Mouse (Mus musculus): ENCODE measurements around the gene Dab1. TPM values are rescaled to one million over a fixed set of nuclear protein-coding genes. Genes with fewer than 3 reads are reported as not detected.

The Dab1 gene
- polyA plus RNA-seq, 1 experiment from 2014 or later = 106 TPM

DNA sequence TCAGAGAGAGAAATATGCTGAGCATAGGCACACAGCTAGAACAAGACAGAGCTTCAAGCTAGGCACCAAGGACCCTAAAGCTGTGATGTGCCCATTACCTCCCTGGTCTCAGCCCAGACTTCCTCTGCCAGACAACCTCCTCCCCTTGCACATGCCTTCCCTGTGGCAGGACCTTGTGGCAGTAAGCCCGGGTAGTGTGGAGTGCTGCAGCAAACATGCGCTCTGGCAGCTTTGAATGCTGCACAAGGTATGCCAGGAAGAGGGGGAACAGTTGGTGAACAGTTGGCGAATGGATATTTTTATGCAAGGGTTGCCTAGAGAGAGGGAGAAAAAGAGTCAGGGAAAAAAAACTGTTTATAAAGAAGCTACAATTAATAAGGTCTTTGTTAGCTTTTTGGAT lies 262.5 kb downstream of the Dab1 start:
- Histone ChIP-seq H3K36me3 (ENCODE audit: control insufficient read depth, insufficient read depth, low read length) (no peaks in the 10 kb centered on the region), H3K27me3 (replicated peaks; ENCODE audit: control insufficient read depth, insufficient read depth, low read length) (no peaks in the 10 kb centered on the region), H3K27ac (ENCODE audit: low read depth, low read length) (peak overlapping the region; percentile 75), H3K4me3 (ENCODE audit: low read depth, low read length) (no peak overlapping the region), H3K9ac (ENCODE audit: low read length) (no peak overlapping the region), H3K9me3 (replicated peaks; ENCODE audit: control insufficient read depth, low read length) (no peaks in the 10 kb centered on the region), H3K4me1 (ENCODE audit: control insufficient read depth, insufficient read depth, low read length) (peaks cover 13% of the 10 kb centered on the region), H3K4me2 (ENCODE audit: low read length) (no peak overlapping the region)
- ATAC-seq (peak; percentile 96), DNase-seq (ENCODE audit: low spot score) (peak; percentile 92)
- 20% methylated on average over 3 of the region's 3 CpGs for WGBS

GRCm38 (mm10) chr4:103888086-103888485 lies 268.9 kb downstream of the Dab1 start:
- H3K36me3 ChIP-seq (ENCODE audit: control insufficient read depth, insufficient read depth, low read length) = no peaks in the 10 kb centered on the region
- no peaks in the 10 kb centered on the region for H3K9me3 ChIP-seq (replicated peaks; ENCODE audit: control insufficient read depth, low read length)
- no peaks in the 10 kb centered on the region for H3K4me1 ChIP-seq (ENCODE audit: control insufficient read depth, insufficient read depth, low read length)
- no peak overlapping the region for H3K27ac ChIP-seq (ENCODE audit: low read depth, low read length)
- DNase-seq (ENCODE audit: low spot score) (peak; percentile 39), ATAC-seq (no peak)
- H3K27me3 ChIP-seq (replicated peaks; ENCODE audit: control insufficient read depth, insufficient read depth, low read length) = no peaks in the 10 kb centered on the region
- H3K4me3 ChIP-seq (ENCODE audit: low read depth, low read length) = no peak overlapping the region
- H3K9ac ChIP-seq (ENCODE audit: low read length) = no peak overlapping the region
- no peak overlapping the region for H3K4me2 ChIP-seq (ENCODE audit: low read length)
- 55% methylated on average over 2 of the region's 2 CpGs for WGBS

DNA sequence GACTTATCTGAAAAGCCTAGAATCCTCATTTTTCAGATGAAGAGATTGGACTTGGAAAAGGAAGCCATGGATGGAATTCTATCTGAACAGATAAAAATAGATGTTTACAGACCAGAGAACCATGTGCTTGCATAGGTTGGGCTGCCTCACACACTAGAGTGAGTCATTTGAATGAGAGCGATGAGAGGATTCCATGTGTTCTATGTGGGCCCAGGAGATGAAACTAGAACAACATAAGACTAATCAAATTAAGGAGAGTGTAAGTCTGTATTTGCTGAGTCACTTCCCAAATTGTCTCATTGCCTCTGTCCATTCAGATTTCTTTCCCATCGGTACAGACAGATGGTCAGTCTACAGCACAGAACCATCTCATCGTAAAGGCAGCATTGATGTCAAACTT lies 270.0 kb downstream of the Dab1 start:
- Histone ChIP-seq H3K4me1 (ENCODE audit: control insufficient read depth, insufficient read depth, low read length) (no peaks in the 10 kb centered on the region), H3K27me3 (replicated peaks; ENCODE audit: control insufficient read depth, insufficient read depth, low read length) (no peaks in the 10 kb centered on the region), H3K4me2 (ENCODE audit: low read length) (no peak overlapping the region), H3K9ac (ENCODE audit: low read length) (no peak overlapping the region), H3K9me3 (replicated peaks; ENCODE audit: control insufficient read depth, low read length) (no peaks in the 10 kb centered on the region), H3K27ac (ENCODE audit: low read depth, low read length) (no peak overlapping the region), H3K4me3 (ENCODE audit: low read depth, low read length) (no peak overlapping the region), H3K36me3 (ENCODE audit: control insufficient read depth, insufficient read depth, low read length) (no peaks in the 10 kb centered on the region)
- DNase-seq (ENCODE audit: low spot score) (no peak), ATAC-seq (no peak)
- 97% methylated on average over 3 of the region's 3 CpGs for WGBS

- H3K4me3 ChIP-seq (ENCODE audit: low read depth, low read length) = no peak overlapping the region
- H3K4me1 ChIP-seq (ENCODE audit: control insufficient read depth, insufficient read depth, low read length) = no peaks in the 10 kb centered on the region
- no peaks in the 10 kb centered on the region for H3K9me3 ChIP-seq (replicated peaks; ENCODE audit: control insufficient read depth, low read length)
- no peak overlapping the region for H3K9ac ChIP-seq (ENCODE audit: low read length)
- no peaks in the 10 kb centered on the region for H3K27me3 ChIP-seq (replicated peaks; ENCODE audit: control insufficient read depth, insufficient read depth, low read length)
- ATAC-seq = no peak
- DNase-seq (ENCODE audit: low spot score) = no peak
- 89% methylated on average over 4 of the region's 4 CpGs for WGBS
- H3K36me3 ChIP-seq (ENCODE audit: control insufficient read depth, insufficient read depth, low read length) = no peaks in the 10 kb centered on the region
- H3K4me2 ChIP-seq (ENCODE audit: low read length) = no peak overlapping the region
- H3K27ac ChIP-seq (ENCODE audit: low read depth, low read length) = no peak overlapping the region
These were observed 277.6 kb downstream of the Dab1 start for GRCm38 (mm10) chr4:103896806-103897205.

- Histone ChIP-seq H3K27ac (ENCODE audit: low read depth, low read length) (no peak overlapping the region), H3K27me3 (replicated peaks; ENCODE audit: control insufficient read depth, insufficient read depth, low read length) (no peaks in the 10 kb centered on the region), H3K9me3 (replicated peaks; ENCODE audit: control insufficient read depth, low read length) (no peaks in the 10 kb centered on the region), H3K9ac (ENCODE audit: low read length) (no peak overlapping the region), H3K4me1 (ENCODE audit: control insufficient read depth, insufficient read depth, low read length) (no peaks in the 10 kb centered on the region), H3K4me3 (ENCODE audit: low read depth, low read length) (no peak overlapping the region), H3K4me2 (ENCODE audit: low read length) (no peak overlapping the region), H3K36me3 (ENCODE audit: control insufficient read depth, insufficient read depth, low read length) (no peaks in the 10 kb centered on the region)
- WGBS = 49% methylated on average over 6 of the region's 6 CpGs
- DNase-seq (ENCODE audit: low spot score) (no peak), ATAC-seq (no peak)
These were observed 278.5 kb downstream of the Dab1 start for GRCm38 (mm10) chr4:103897702-103898101.

GRCm38 (mm10) chr4:103911441-103911840 lies 292.3 kb downstream of the Dab1 start:
- DNase-seq (ENCODE audit: low spot score) (no peak), ATAC-seq (no peak)
- H3K27ac ChIP-seq (ENCODE audit: low read depth, low read length) = no peak overlapping the region
- H3K27me3 ChIP-seq (replicated peaks; ENCODE audit: control insufficient read depth, insufficient read depth, low read length) = no peaks in the 10 kb centered on the region
- no peaks in the 10 kb centered on the region for H3K4me1 ChIP-seq (ENCODE audit: control insufficient read depth, insufficient read depth, low read length)
- no peak overlapping the region for H3K9ac ChIP-seq (ENCODE audit: low read length)
- WGBS = 70% methylated on average over 4 of the region's 4 CpGs
- no peak overlapping the region for H3K4me3 ChIP-seq (ENCODE audit: low read depth, low read length)
- H3K36me3 ChIP-seq (ENCODE audit: control insufficient read depth, insufficient read depth, low read length) = no peaks in the 10 kb centered on the region
- no peaks in the 10 kb centered on the region for H3K9me3 ChIP-seq (replicated peaks; ENCODE audit: control insufficient read depth, low read length)
- H3K4me2 ChIP-seq (ENCODE audit: low read length) = no peak overlapping the region

DNA sequence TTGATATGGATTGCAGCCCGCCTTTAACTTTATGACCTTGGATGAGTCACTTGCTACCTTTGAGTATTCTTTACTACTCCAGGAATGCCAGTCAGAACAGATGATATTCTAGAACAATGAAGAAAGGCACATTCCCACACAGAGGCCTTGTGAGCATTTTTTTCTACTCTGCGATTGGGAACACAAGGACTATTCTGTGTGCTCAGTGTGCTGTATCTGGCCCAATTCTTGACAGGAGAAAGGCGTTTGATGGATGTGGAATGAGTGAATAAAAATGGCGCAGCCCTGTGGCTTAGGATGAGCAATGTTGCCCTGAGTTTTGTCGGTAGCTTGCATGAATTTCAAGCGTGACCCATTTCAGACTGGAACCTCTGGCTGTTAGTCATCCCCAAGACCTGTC lies 292.9 kb downstream of the Dab1 start:
- Histone ChIP-seq H3K9ac (ENCODE audit: low read length) (no peak overlapping the region), H3K27me3 (replicated peaks; ENCODE audit: control insufficient read depth, insufficient read depth, low read length) (no peaks in the 10 kb centered on the region), H3K27ac (ENCODE audit: low read depth, low read length) (no peak overlapping the region), H3K9me3 (replicated peaks; ENCODE audit: control insufficient read depth, low read length) (no peaks in the 10 kb centered on the region), H3K4me3 (ENCODE audit: low read depth, low read length) (no peak overlapping the region), H3K4me1 (ENCODE audit: control insufficient read depth, insufficient read depth, low read length) (no peaks in the 10 kb centered on the region), H3K36me3 (ENCODE audit: control insufficient read depth, insufficient read depth, low read length) (no peaks in the 10 kb centered on the region), H3K4me2 (ENCODE audit: low read length) (no peak overlapping the region)
- 87% methylated on average over 6 of the region's 6 CpGs for WGBS
- DNase-seq (ENCODE audit: low spot score) (no peak), ATAC-seq (no peak)

- DNase-seq (ENCODE audit: low spot score) (peak; percentile 75), ATAC-seq (peak; percentile 87)
- no peaks in the 10 kb centered on the region for H3K9me3 ChIP-seq (replicated peaks; ENCODE audit: control insufficient read depth, low read length)
- H3K36me3 ChIP-seq (ENCODE audit: control insufficient read depth, insufficient read depth, low read length) = no peaks in the 10 kb centered on the region
- H3K4me2 ChIP-seq (ENCODE audit: low read length) = no peak overlapping the region
- H3K27me3 ChIP-seq (replicated peaks; ENCODE audit: control insufficient read depth, insufficient read depth, low read length) = no peaks in the 10 kb centered on the region
- 23% methylated on average over 3 of the region's 3 CpGs for whole genome bisulfite sequencing
- H3K4me1 ChIP-seq (ENCODE audit: control insufficient read depth, insufficient read depth, low read length) = peaks cover 17% of the 10 kb centered on the region
- H3K27ac ChIP-seq (ENCODE audit: low read depth, low read length) = peak overlapping the region; percentile 50; the same call in 1 of the 2 replicates
- H3K4me3 ChIP-seq (ENCODE audit: low read depth, low read length) = no peak overlapping the region
- no peak overlapping the region for H3K9ac ChIP-seq (ENCODE audit: low read length)
These were observed 303.3 kb downstream of the Dab1 start for GRCm38 (mm10) chr4:103922431-103922931.

GRCm38 (mm10) chr4:103926682-103927081 lies 307.5 kb downstream of the Dab1 start:
- Histone ChIP-seq H3K4me2 (ENCODE audit: low read length) (no peak overlapping the region), H3K27me3 (replicated peaks; ENCODE audit: control insufficient read depth, insufficient read depth, low read length) (no peaks in the 10 kb centered on the region), H3K36me3 (ENCODE audit: control insufficient read depth, insufficient read depth, low read length) (no peaks in the 10 kb centered on the region), H3K9me3 (replicated peaks; ENCODE audit: control insufficient read depth, low read length) (no peaks in the 10 kb centered on the region), H3K4me3 (ENCODE audit: low read depth, low read length) (no peak overlapping the region), H3K4me1 (ENCODE audit: control insufficient read depth, insufficient read depth, low read length) (peaks cover 16% of the 10 kb centered on the region), H3K9ac (ENCODE audit: low read length) (no peak overlapping the region), H3K27ac (ENCODE audit: low read depth, low read length) (no peak overlapping the region)
- WGBS = 69% methylated on average over 5 of the region's 5 CpGs
- ATAC-seq (no peak), DNase-seq (ENCODE audit: low spot score) (no peak)
